Mouse (Mus musculus) liver, embryonic 14.5 days (tissue): ENCODE results near the gene Ccdc154.

ENCODE experiments used
- CTCF ChIP-seq: IDR thresholded peaks from 2 replicates; pipeline ENCODE4 v1.5.1; 2016; ENCODE audit warnings: antibody characterized with exemption, low read depth, control low read depth
- EP300 ChIP-seq: IDR thresholded peaks from 2 replicates; pipeline ENCODE4 v1.6.1; 2016; ENCODE audit warnings: antibody characterized with exemption, low read depth

- TF ChIP-seq CTCF (no peak), EP300 (no peak)
These were observed 10.3 kb downstream of the Ccdc154 start for GRCm38 (mm10) chr17:25172558-25172957.
